Comparison of ENCODE assay signal across 22 mouse cellular contexts in the genomic region with DNA sequence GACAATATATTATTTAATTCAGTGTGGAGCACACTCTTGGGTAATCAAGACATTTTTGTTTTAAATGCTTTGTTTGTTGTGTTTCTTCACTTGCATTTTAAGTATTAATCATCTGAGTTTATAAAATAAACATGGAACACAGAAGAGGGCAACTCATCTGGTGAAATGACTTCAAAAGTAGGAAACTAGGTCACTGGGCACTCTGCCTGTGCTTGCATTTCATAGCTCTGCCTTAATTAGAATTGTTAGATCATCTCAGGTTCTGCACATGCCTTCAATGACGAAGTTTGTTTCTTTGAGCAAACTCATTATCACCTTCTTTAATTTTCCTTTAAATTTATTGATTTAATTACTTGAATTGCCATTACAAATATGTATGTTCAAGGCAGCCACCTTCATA.
DNase-seq lines count a peak whose midpoint lies in the region; ATAC-seq and TF ChIP-seq lines count a peak whose summit lies in the region.
"Had no signal": no experiment of that assay in that cellular context is flagged by ENCODE, and none has a peak within 500 bp of the region (broad histone marks: within the 10 kb centered on the region; RNA-seq: fewer than 3 reads in every experiment).

No protein-coding gene starts in this region.

- no peaks in the 10 kb centered on the region for H3K27me3 ChIP-seq in midbrain, postnatal 0 days (ENCODE audit: insufficient read depth, low read length)
- H3K27me3 ChIP-seq in midbrain, embryonic 10.5 days (ENCODE audit: low read depth, poor library complexity, severe bottlenecking): no peaks in the 10 kb centered on the region
- no peaks in the 10 kb centered on the region for H3K27me3 ChIP-seq in heart, embryonic 10.5 days (ENCODE audit: insufficient read depth, poor library complexity, severe bottlenecking)
- H3K27me3 ChIP-seq: liver, embryonic 12.5 days; neural tube, embryonic 15.5 days had no signal

- H3K4me3 ChIP-seq in midbrain, postnatal 0 days (ENCODE audit: low read depth, low read length): no peak overlapping the region
- H3K4me3 ChIP-seq in midbrain, embryonic 10.5 days: no peak overlapping the region
- no peak overlapping the region for H3K4me3 ChIP-seq in heart, embryonic 10.5 days
- H3K4me3 ChIP-seq: forebrain, embryonic 10.5 days; hindbrain, embryonic 10.5 days; liver, embryonic 12.5 days; neural tube, embryonic 15.5 days had no signal

- ATAC-seq in midbrain, postnatal 0 days (ENCODE audit: low FRiP score): no peak
- ATAC-seq: forebrain, embryonic 16.5 days; intestine, postnatal 0 days; liver, embryonic 12.5 days had no signal

- H3K27ac ChIP-seq in midbrain, postnatal 0 days (ENCODE audit: low read depth, low read length): no peak overlapping the region
- H3K27ac ChIP-seq in midbrain, embryonic 10.5 days (replicated peaks): no peak overlapping the region
- H3K27ac ChIP-seq in heart, embryonic 10.5 days: no peak overlapping the region
- H3K27ac ChIP-seq: forebrain, embryonic 10.5 days; hindbrain, embryonic 10.5 days; kidney, postnatal 0 days; liver, embryonic 12.5 days; neural tube, embryonic 15.5 days had no signal

- DNase-seq in cerebellum, postnatal 14 days: peak; percentile 9 to 19
- DNase-seq in cerebellum, adult 8-10 months: no peak
- peak; percentile 21 for DNase-seq in midbrain, postnatal 0 days (ENCODE audit: low spot score)
- DNase-seq in midbrain, embryonic 10.5 days (ENCODE audit: low spot score): no peak
- peak; percentile 10 for DNase-seq in adrenal gland, postnatal 10 days
- DNase-seq in brain, embryonic 14.5 days (ENCODE audit: low read depth): peak; percentile 9
- DNase-seq in heart, embryonic 10.5 days (ENCODE audit: low spot score): no peak
- no peak for DNase-seq in heart, postnatal 36 days
- DNase-seq: cerebellum, adult 9-10 months; gastrocnemius, postnatal 36 days; layer of hippocampus, adult 9-11 months; lung, adult 18-20 months; lung, postnatal 10 days; thymus, postnatal 14 days had no signal

- no peak overlapping the region for H3K4me2 ChIP-seq in midbrain, postnatal 0 days (ENCODE audit: low read depth, low read length, poor library complexity, severe bottlenecking)
- H3K4me2 ChIP-seq: liver, embryonic 12.5 days; midbrain, embryonic 11.5 days; neural tube, embryonic 15.5 days had no signal

- no peak for TF ChIP-seq POLR2A in brain, embryonic 14.5 days (IDR thresholded peaks at IDR 0.05; ENCODE audit: borderline replicate concordance, extremely low read depth, insufficient read depth, insufficient read length, poor library complexity, severe bottlenecking)

- no peak for TF ChIP-seq CTCF in midbrain, postnatal 0 days (IDR thresholded peaks at IDR 0.05)
- TF ChIP-seq CTCF in brain, embryonic 14.5 days (IDR thresholded peaks at IDR 0.05; ENCODE audit: borderline replicate concordance, extremely low read depth, insufficient read depth, insufficient read length): no peak

- intact Hi-C loops in heart, postnatal 36 days (cut with DNase I): no loop called here

- no peaks in the 10 kb centered on the region for H3K36me3 ChIP-seq in midbrain, postnatal 0 days (ENCODE audit: insufficient read depth, low read length)
- no peaks in the 10 kb centered on the region for H3K36me3 ChIP-seq in midbrain, embryonic 10.5 days
- H3K36me3 ChIP-seq in heart, embryonic 10.5 days: no peaks in the 10 kb centered on the region
- H3K36me3 ChIP-seq: forebrain, embryonic 10.5 days; hindbrain, embryonic 10.5 days; liver, embryonic 12.5 days; neural tube, embryonic 15.5 days had no signal

- H3K9me3 ChIP-seq in midbrain, postnatal 0 days (ENCODE audit: low read length): no peaks in the 10 kb centered on the region
- H3K9me3 ChIP-seq in midbrain, embryonic 10.5 days (replicated peaks): no peaks in the 10 kb centered on the region
- no peaks in the 10 kb centered on the region for H3K9me3 ChIP-seq in heart, embryonic 10.5 days
- H3K9me3 ChIP-seq: forebrain, embryonic 10.5 days; hindbrain, embryonic 10.5 days; liver, embryonic 12.5 days; neural tube, embryonic 15.5 days had no signal

- no peaks in the 10 kb centered on the region for H3K4me1 ChIP-seq in midbrain, postnatal 0 days (ENCODE audit: insufficient read depth, low read length)
- H3K4me1 ChIP-seq in midbrain, embryonic 10.5 days: no peaks in the 10 kb centered on the region
- no peaks in the 10 kb centered on the region for H3K4me1 ChIP-seq in heart, embryonic 10.5 days
- H3K4me1 ChIP-seq: forebrain, embryonic 10.5 days; hindbrain, embryonic 10.5 days; liver, embryonic 12.5 days; neural tube, embryonic 15.5 days had no signal

- 71% methylated on average over 1 of the region's 1 CpGs for WGBS in midbrain, postnatal 0 days
- WGBS in midbrain, embryonic 10.5 days: 82% methylated on average over 1 of the region's 1 CpGs
- WGBS in heart, embryonic 10.5 days: 78% methylated on average over 1 of the region's 1 CpGs

- H3K9ac ChIP-seq in midbrain, postnatal 0 days (replicated peaks; ENCODE audit: low read length, poor library complexity, severe bottlenecking): no peak overlapping the region
- H3K9ac ChIP-seq: liver, embryonic 12.5 days; neural tube, embryonic 15.5 days had no signal

Comparison
In these comparisons a context has a peak if more than half of its experiments do, and no peak if none do; other contexts are left out.
1. DNase-seq: peak in cerebellum, postnatal 14 days (2 of 2), midbrain, postnatal 0 days (single experiment), adrenal gland, postnatal 10 days (single experiment) and brain, embryonic 14.5 days (single experiment); none in cerebellum, adult 8-10 months (single experiment), midbrain, embryonic 10.5 days (single experiment), heart, embryonic 10.5 days (single experiment) and heart, postnatal 36 days (0 of 2).